Mouse (Mus musculus) testis, adult 2 months (tissue): ENCODE measurements around the gene Tex14.

Experiments used
- CTCF ChIP-seq: fragments of 200-500 bp; IDR thresholded peaks from 2 replicates; pipeline ENCODE4 v1.5.1; 2012; ENCODE audit warnings: low read depth, mild to moderate bottlenecking, inconsistent platforms, low read length, moderate library complexity; ENCODE audit not compliant: control insufficient read depth, insufficient read depth, insufficient replicate concordance
- POLR2A ChIP-seq: fragments of 200-500 bp; IDR thresholded peaks from 2 replicates; pipeline ENCODE4 v1.6.1; 2012; ENCODE audit warnings: low read depth, mild to moderate bottlenecking, inconsistent platforms, low read length, moderate library complexity; ENCODE audit not compliant: control insufficient read depth

DNA sequence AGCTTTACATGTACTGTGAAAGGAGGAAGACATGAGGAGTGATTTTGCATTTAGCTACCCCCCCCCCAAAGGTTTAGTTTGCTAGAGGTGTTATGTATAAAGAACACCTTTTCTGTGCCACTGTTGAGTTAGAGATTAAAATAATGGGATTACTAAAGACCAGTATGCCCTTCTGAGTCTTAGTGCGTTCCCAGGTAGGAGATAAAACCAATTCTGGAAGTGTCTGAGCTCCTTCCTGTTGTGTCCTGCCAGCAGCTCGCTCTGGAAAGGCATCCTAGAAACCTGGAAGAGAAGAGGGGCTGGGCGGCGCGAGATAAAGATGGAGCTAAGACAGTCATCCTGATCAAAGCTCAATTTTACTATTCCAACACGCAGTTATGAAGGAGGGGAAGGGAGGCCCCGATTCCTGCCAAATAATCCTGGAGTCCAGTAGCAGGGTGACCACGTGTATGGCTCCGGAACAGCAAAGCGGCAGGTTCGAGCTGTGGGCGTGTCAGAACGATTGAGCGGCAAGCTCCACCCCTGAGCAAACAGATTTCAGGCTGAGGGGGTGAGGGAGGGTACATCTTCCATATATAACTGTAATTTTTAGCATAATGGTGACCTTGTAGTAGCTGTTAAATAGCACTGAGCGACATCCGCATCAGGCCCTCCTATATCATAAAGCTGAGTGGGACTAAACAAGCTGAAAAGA, 40.0 kb downstream of the Tex14 start:
- TF ChIP-seq CTCF (no peak), POLR2A (no peak)
